Comparison of ENCODE assay signal across 9 mouse cellular contexts in genomic region chr13:25083144-25083572, GRCm38 (mm10). TPM values are rescaled to one million over a fixed set of nuclear protein-coding genes. Genes with fewer than 3 reads are reported as not detected.
DNase-seq lines count a peak whose midpoint lies in the region; ATAC-seq lines count a peak whose summit lies in the region.
"Had no signal": no experiment of that assay in that cellular context is flagged by ENCODE, and none has a peak within 500 bp of the region (broad histone marks: within the 10 kb centered on the region; RNA-seq: fewer than 3 reads in every experiment).

No protein-coding gene starts in this region.

- intact Hi-C loops in gastrocnemius, postnatal 14 days (cut with DNase I; ENCODE audit: low total_unique reads), result no loop called here

- H3K27me3 ChIP-seq in intestine, embryonic 15.5 days (replicated peaks), result no peaks in the 10 kb centered on the region
- H3K27me3 ChIP-seq in intestine, embryonic 16.5 days (replicated peaks; ENCODE audit: control insufficient read depth, insufficient read depth, low read length), result no peaks in the 10 kb centered on the region
- H3K27me3 ChIP-seq in embryonic facial prominence, embryonic 12.5 days, result 0 out of 2 replicates have a peak, but pooled peaks cover 2% of the 10 kb centered on the region
- H3K27me3 ChIP-seq in kidney, embryonic 15.5 days, result peaks cover 4% of the 10 kb centered on the region; the same call in 1 of the 2 replicates

- H3K9ac ChIP-seq in intestine, embryonic 15.5 days, result no peak overlapping the region
- H3K9ac ChIP-seq in intestine, embryonic 16.5 days (ENCODE audit: low read depth, low read length), result no peak overlapping the region
- no peak overlapping the region for H3K9ac ChIP-seq in embryonic facial prominence, embryonic 12.5 days
- H3K9ac ChIP-seq in kidney, embryonic 15.5 days, result no peak overlapping the region

- H3K36me3 ChIP-seq in intestine, embryonic 15.5 days, result no peaks in the 10 kb centered on the region
- H3K36me3 ChIP-seq in intestine, embryonic 16.5 days (ENCODE audit: control insufficient read depth, insufficient read depth, low read length), result no peaks in the 10 kb centered on the region
- no peaks in the 10 kb centered on the region for H3K36me3 ChIP-seq in embryonic facial prominence, embryonic 12.5 days
- H3K36me3 ChIP-seq in kidney, embryonic 15.5 days, result no peaks in the 10 kb centered on the region

- peak overlapping the region; percentile 15; the same call in 1 of the 2 replicates for H3K4me2 ChIP-seq in intestine, embryonic 15.5 days (replicated peaks)
- no peak overlapping the region; the same call in 1 of the 2 replicates for H3K4me2 ChIP-seq in intestine, embryonic 16.5 days (ENCODE audit: low read depth, low read length)
- H3K4me2 ChIP-seq in embryonic facial prominence, embryonic 12.5 days (replicated peaks), result peak overlapping the region; percentile 40
- peak overlapping the region; percentile 54 for H3K4me2 ChIP-seq in kidney, embryonic 15.5 days

- no peaks in the 10 kb centered on the region for H3K9me3 ChIP-seq in intestine, embryonic 15.5 days
- H3K9me3 ChIP-seq in intestine, embryonic 16.5 days (ENCODE audit: control insufficient read depth, low read length), result no peaks in the 10 kb centered on the region
- H3K9me3 ChIP-seq in embryonic facial prominence, embryonic 12.5 days, result no peaks in the 10 kb centered on the region
- no peaks in the 10 kb centered on the region for H3K9me3 ChIP-seq in kidney, embryonic 15.5 days (replicated peaks)

- no peak overlapping the region for H3K4me3 ChIP-seq in intestine, embryonic 15.5 days (replicated peaks)
- H3K4me3 ChIP-seq in intestine, embryonic 16.5 days (ENCODE audit: low read length), result no peak overlapping the region
- no peak overlapping the region for H3K4me3 ChIP-seq in embryonic facial prominence, embryonic 12.5 days
- H3K4me3 ChIP-seq in kidney, embryonic 15.5 days (replicated peaks), result peak overlapping the region; percentile 10; the same call in 1 of the 2 replicates
- H3K4me3 ChIP-seq: erythroblast, embryonic 14.5 days had no signal

- no peak for ATAC-seq in intestine, embryonic 15.5 days
- ATAC-seq in intestine, embryonic 16.5 days, result no peak
- ATAC-seq in embryonic facial prominence, embryonic 12.5 days (ENCODE audit: insufficient number of reproducible peaks, insufficient read depth, low FRiP score, low TSS enrichment), result no peak
- peak; percentile 59 for ATAC-seq in kidney, embryonic 15.5 days (replicated peaks; ENCODE audit: low FRiP score)

- no peak overlapping the region for H3K27ac ChIP-seq in intestine, embryonic 15.5 days
- H3K27ac ChIP-seq in intestine, embryonic 16.5 days (ENCODE audit: low read length), result no peak overlapping the region
- H3K27ac ChIP-seq in embryonic facial prominence, embryonic 12.5 days, result no peak overlapping the region
- peak overlapping the region; percentile 72 for H3K27ac ChIP-seq in kidney, embryonic 15.5 days

- peak; percentile 5 for DNase-seq in lung, postnatal 10 days
- DNase-seq in gastrocnemius, postnatal 14 days, result no peak
- DNase-seq in cerebellum, postnatal 4 days (ENCODE audit: low spot score in 2 of 2), result no peak
- DNase-seq in gastrocnemius, adult 8-10 months (ENCODE audit: low spot score in 2 of 2), result no peak

- no peaks in the 10 kb centered on the region for H3K4me1 ChIP-seq in intestine, embryonic 15.5 days (replicated peaks)
- peaks cover 3% of the 10 kb centered on the region; the same call in 1 of the 2 replicates for H3K4me1 ChIP-seq in intestine, embryonic 16.5 days (ENCODE audit: control insufficient read depth, insufficient read depth, low read length)
- H3K4me1 ChIP-seq in embryonic facial prominence, embryonic 12.5 days, result 0 out of 2 replicates have a peak, but pooled peaks cover 9% of the 10 kb centered on the region
- H3K4me1 ChIP-seq in kidney, embryonic 15.5 days, result peaks cover 32% of the 10 kb centered on the region

- 5% methylated on average over 15 of the region's 15 CpGs for WGBS in intestine, embryonic 15.5 days
- WGBS in intestine, embryonic 16.5 days, result 9% methylated on average over 15 of the region's 15 CpGs
- 2% methylated on average over 15 of the region's 15 CpGs for WGBS in embryonic facial prominence, embryonic 12.5 days
- 2% methylated on average over 15 of the region's 15 CpGs for WGBS in kidney, embryonic 15.5 days

RNA-seq across cellular contexts. Expression of gene Dcdc2a, which starts 27.4 kb away (rescaled TPM):
- polyA plus RNA-seq in intestine, embryonic 15.5 days (2015; fragmentation: Nextera tagmentation; extraction: Ambion mirVana), result 0.96 and 1.8 TPM in 2 replicates
- polyA plus RNA-seq in intestine, embryonic 16.5 days (2015; fragmentation: Nextera tagmentation; extraction: Ambion mirVana), result 0.45 and 0.98 TPM in 2 replicates
- polyA plus RNA-seq in embryonic facial prominence, embryonic 12.5 days (2016; fragmentation: Nextera tagmentation; extraction: Ambion mirVana), result 1.7 and 1.9 TPM in 2 replicates
- 40.0 and 45.1 TPM in 2 replicates for polyA plus RNA-seq in kidney, embryonic 15.5 days (2015; fragmentation: Nextera tagmentation; extraction: Ambion mirVana)
- not detected for total RNA-seq in gastrocnemius, postnatal 14 days (2021)
- 1 to 10 TPM in 1 of 4 experiments, under 1 TPM in 3; 0.15 to 1.2 (median 0.28) TPM for total RNA-seq in gastrocnemius, adult 8-10 months (2022)
- polyA plus RNA-seq: erythroblast, embryonic 14.5 days had no signal

Comparison
In these comparisons a context has a peak if more than half of its experiments do, and no peak if none do; other contexts are left out.
1. RNA of gene Dcdc2a, which starts 27.4 kb away (polyA plus RNA-seq): 40.0 to 45.1 TPM in kidney, embryonic 15.5 days; 1.7 to 1.9 TPM in embryonic facial prominence, embryonic 12.5 days, 0.45 to 0.98 TPM in intestine, embryonic 16.5 days and 0.96 to 1.8 TPM in intestine, embryonic 15.5 days; every median in the first group is over 10 times any median in the second.